15 mouse cellular contexts compared by ENCODE assay signal in genomic region chr14:20656361-20656760, GRCm38 (mm10). TPM values are rescaled to one million over a fixed set of nuclear protein-coding genes. Genes with fewer than 3 reads are reported as not detected.
DNase-seq lines count a peak whose midpoint lies in the region; ATAC-seq and TF ChIP-seq lines count a peak whose summit lies in the region.
"Had no signal": no experiment of that assay in that cellular context is flagged by ENCODE, and none has a peak within 500 bp of the region (broad histone marks: within the 10 kb centered on the region; RNA-seq: fewer than 3 reads in every experiment).

Gene Myoz1, minus strand, starts transcription at chr14:20656540.

- in situ Hi-C loops in CH12.LX (cut with MboI; ENCODE audit: low pct_ligation_motif_present, low pct_unique_long_range_greater_than_20kb, low sequenced_read_pairs): loop anchor here (5.0 kb wide), 1 partner anchor 79 kb away; no protein-coding TSS in a partner anchor

- no peaks in the 10 kb centered on the region for H3K27me3 ChIP-seq in heart, embryonic 14.5 days (ENCODE audit: control insufficient read depth, insufficient read depth, low read length)
- peaks cover 3% of the 10 kb centered on the region for H3K27me3 ChIP-seq in CH12.LX (replicated peaks)
- H3K27me3 ChIP-seq: limb, embryonic 12.5 days; lung, embryonic 15.5 days had no signal

- no peak for TF ChIP-seq EP300 in CH12.LX (IDR thresholded peaks at IDR 0.05; ENCODE audit: low read length)

- H3K4me2 ChIP-seq in heart, embryonic 14.5 days (ENCODE audit: low read length): peak within 1 kb of the TSS; percentile 59
- no peak within 1 kb of the TSS for H3K4me2 ChIP-seq in CH12.LX (ENCODE audit: insufficient read depth, low read depth, poor library complexity, severe bottlenecking)
- H3K4me2 ChIP-seq: hindbrain, embryonic 13.5 days; limb, embryonic 12.5 days; lung, embryonic 15.5 days had no signal

- H3K36me3 ChIP-seq in heart, embryonic 14.5 days (ENCODE audit: control insufficient read depth, insufficient read depth, low read length): peaks cover 15% of the 10 kb centered on the region
- no peaks in the 10 kb centered on the region for H3K36me3 ChIP-seq in CH12.LX (replicated peaks in 1 of 2; ENCODE audit: control insufficient read depth in 1 of 2, insufficient read depth in 1 of 2, low read length in 1 of 2)
- H3K36me3 ChIP-seq: hindbrain, embryonic 13.5 days; limb, embryonic 12.5 days; lung, embryonic 15.5 days had no signal

- ATAC-seq in heart, embryonic 14.5 days (ENCODE audit: insufficient number of reproducible peaks, insufficient read depth, low FRiP score, low read depth): no peak

- H3K27ac ChIP-seq in heart, embryonic 14.5 days (replicated peaks in 1 of 2; ENCODE audit: control insufficient read depth in 1 of 2, insufficient read depth in 1 of 2, low read depth in 2 of 2, low read length in 2 of 2): peak within 1 kb of the TSS; percentile 15 to 52
- H3K27ac ChIP-seq in CH12.LX (ENCODE audit: insufficient read depth, low read depth): no peak within 1 kb of the TSS
- H3K27ac ChIP-seq in brown adipose tissue, adult 24 weeks (replicated peaks; ENCODE audit: low read depth, low read length): no peak within 1 kb of the TSS
- H3K27ac ChIP-seq: hindbrain, embryonic 13.5 days; limb, embryonic 12.5 days; lung, embryonic 15.5 days had no signal

- TF ChIP-seq POLR2A in CH12.LX (IDR thresholded peaks at IDR 0.05; ENCODE audit: low read depth, low read length): no peak

- H3K9me3 ChIP-seq in heart, embryonic 14.5 days (ENCODE audit: control insufficient read depth, low read length): no peaks in the 10 kb centered on the region
- H3K9me3 ChIP-seq in CH12.LX (replicated peaks; ENCODE audit: low read length): no peaks in the 10 kb centered on the region
- H3K9me3 ChIP-seq: hindbrain, embryonic 13.5 days; limb, embryonic 12.5 days; lung, embryonic 15.5 days; megakaryocyte, embryonic 14.5 days had no signal

- dilution Hi-C loops in CH12.LX (cut with MboI; ENCODE audit: extremely low pct_ligation_motif_present, extremely low pct_unique_long_range_greater_than_20kb, low sequenced_read_pairs): no loop called here

- H3K4me3 ChIP-seq in heart, embryonic 14.5 days (ENCODE audit: control insufficient read depth in 1 of 2, insufficient read depth in 1 of 2, low read depth in 1 of 2, low read length in 2 of 2): peak within 1 kb of the TSS; percentile 25 to 26
- no peak within 1 kb of the TSS for H3K4me3 ChIP-seq in CH12.LX (replicated peaks in 1 of 3; ENCODE audit: low read depth in 2 of 3, low read length in 2 of 3, poor library complexity in 1 of 3)
- no peak within 1 kb of the TSS for H3K4me3 ChIP-seq in brown adipose tissue, adult 24 weeks (ENCODE audit: insufficient read depth, low read depth, low read length)
- H3K4me3 ChIP-seq: hindbrain, embryonic 13.5 days; limb, embryonic 12.5 days; lung, embryonic 15.5 days; megakaryocyte, embryonic 14.5 days had no signal

- peaks cover 19 to 29% of the 10 kb centered on the region in 2 experiments for H3K4me1 ChIP-seq in heart, embryonic 14.5 days (ENCODE audit: control insufficient read depth in 2 of 2, insufficient read depth in 2 of 2, low read length in 2 of 2)
- peaks cover 2 to 30% of the 10 kb centered on the region in 2 experiments; a peak in 3 of 4 replicates for H3K4me1 ChIP-seq in CH12.LX (ENCODE audit: control insufficient read depth in 1 of 2, insufficient read depth in 2 of 2)
- H3K4me1 ChIP-seq in brown adipose tissue, adult 24 weeks (ENCODE audit: control insufficient read depth, insufficient read depth, insufficient read length, low read length): peaks cover 2% of the 10 kb centered on the region

- no peak for DNase-seq in heart, postnatal 14 days
- no peak for DNase-seq in CH12.LX (ENCODE audit: extremely low read depth)
- DNase-seq in gastrocnemius, postnatal 36 days: peak in 1 of 2 experiments; percentile 50
- no peak for DNase-seq in frontal cortex, postnatal 10 days (ENCODE audit: low spot score in 2 of 2)
- no peak for DNase-seq in right cerebral cortex, adult 18-20 months
- DNase-seq: cerebellum, adult 9-11 months; kidney, adult 11 months; layer of hippocampus, postnatal 36 days; right cerebral cortex, postnatal 14 days had no signal

- peak within 1 kb of the TSS; percentile 60 for H3K9ac ChIP-seq in heart, embryonic 14.5 days (ENCODE audit: low read length)
- H3K9ac ChIP-seq in CH12.LX (ENCODE audit: insufficient read depth, low read depth): no peak within 1 kb of the TSS
- H3K9ac ChIP-seq: hindbrain, embryonic 13.5 days; limb, embryonic 12.5 days; lung, embryonic 15.5 days had no signal

- no peak for TF ChIP-seq CTCF in CH12.LX (conservative IDR thresholded peaks at IDR 0.05 in 1 of 2, IDR thresholded peaks at IDR 0.05 in 1 of 2; ENCODE audit: low read depth in 2 of 2, low read length in 2 of 2)

- H3K79me2 ChIP-seq in CH12.LX (replicated peaks; ENCODE audit: control insufficient read depth, extremely low read depth, insufficient read depth, poor library complexity, severe bottlenecking): no peaks in the 10 kb centered on the region

- 19% methylated on average over 11 of the region's 11 CpGs for WGBS in heart, embryonic 14.5 days

- intact Hi-C loops in heart, postnatal 14 days (cut with DNase I): no loop called here
- intact Hi-C loops in gastrocnemius, postnatal 36 days (cut with DNase I): no loop called here

- no peak for TF ChIP-seq RAD21 in CH12.LX (IDR thresholded peaks at IDR 0.05; ENCODE audit: low read depth, low read length)

TF ChIP-seq in CH12.LX, 34 proteins besides CTCF, POLR2A, EP300 and RAD21:
- no peak for TF ChIP-seq IRF4 (IDR thresholded peaks at IDR 0.05; ENCODE audit: low read depth, low read length)
- no peak for TF ChIP-seq MYC (IDR thresholded peaks at IDR 0.05; ENCODE audit: low read depth, low read length)
- peak; percentile 56; the same call in 1 of the 2 replicates for TF ChIP-seq MEF2A (IDR thresholded peaks at IDR 0.05; ENCODE audit: borderline replicate concordance, low read depth, low read length)
- no peak for TF ChIP-seq E2F4 (IDR thresholded peaks at IDR 0.05; ENCODE audit: insufficient replicate concordance, low read depth, low read length)

RNA-seq across cellular contexts. Expression of gene Myoz1, which starts in this region (rescaled TPM):
- 18.5 and 20.2 TPM in 2 replicates for polyA plus RNA-seq in heart, embryonic 14.5 days (2014; fragmentation: Nextera tagmentation; extraction: Ambion mirVana)
- 1 to 10 TPM in 1 of 2 experiments, under 1 TPM in 1; 0.88 to 1.7 TPM for total RNA-seq in heart, postnatal 14 days (2021)
- total RNA-seq in CH12.LX (2012; rRNA removed): 1.0 and 1.7 TPM in 2 replicates
- 1.6 and 2.4 TPM in 2 replicates for total RNA-seq in CH12.LX (2014; rRNA removed)
- polyA plus RNA-seq in CH12.LX (2012; ENCODE audit: insufficient read length, low read depth): 2.3 and 2.6 TPM in 2 replicates
- polyA plus RNA-seq in brown adipose tissue, adult 24 weeks (2012; ENCODE audit: insufficient read depth, insufficient read length, missing spikeins): 27.3 and 47.5 TPM in 2 replicates
- 1,000 to 10,000 TPM; 3,097 to 3,157 TPM for total RNA-seq in gastrocnemius, postnatal 36 days (2021)
- total RNA-seq: layer of hippocampus, postnatal 36 days had no signal

Comparison
In these comparisons a context has a peak if more than half of its experiments do, and no peak if none do; other contexts are left out.
1. RNA of gene Myoz1 (total RNA-seq): 3,097 to 3,157 TPM in gastrocnemius, postnatal 36 days; 1.0 to 2.4 TPM in CH12.LX and 0.88 to 1.7 TPM in heart, postnatal 14 days; every median in the first group is over 100 times any median in the second.
2. H3K27ac ChIP-seq: peak in heart, embryonic 14.5 days (2 of 2); none in CH12.LX (single experiment) and brown adipose tissue, adult 24 weeks (single experiment).
3. H3K4me3 ChIP-seq: peak in heart, embryonic 14.5 days (2 of 2); none in CH12.LX (0 of 3) and brown adipose tissue, adult 24 weeks (single experiment).